Mouse (Mus musculus): ENCODE measurements around the gene Tex2.

DNA sequence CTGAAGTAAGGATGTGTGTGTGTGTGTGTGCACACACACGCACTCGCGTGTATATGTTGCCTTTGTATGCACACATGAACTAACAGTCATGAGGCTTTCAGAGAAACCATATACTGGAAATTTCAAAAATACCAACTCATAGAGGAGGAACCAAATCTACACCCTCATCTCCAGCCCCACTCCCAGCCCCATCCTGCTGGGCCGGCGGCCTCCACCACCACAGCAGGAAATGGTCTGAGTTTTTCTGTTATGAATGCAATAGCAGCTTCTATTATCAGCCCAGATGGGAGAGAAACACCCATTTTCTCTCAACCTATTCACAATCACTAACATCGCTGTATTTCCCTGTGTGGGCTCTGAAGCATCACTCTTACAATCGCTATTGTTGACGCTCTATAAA is 8.8 kb upstream of the Tex2 start:
- no peak for TF ChIP-seq CTCF (conservative IDR thresholded peaks at IDR 0.05; ENCODE audit: insufficient read depth, insufficient read length, low read depth, low read length)
- no peak for TF ChIP-seq POLR2A (IDR thresholded peaks at IDR 0.05; ENCODE audit: low read depth, low read length)
